In genomic region chr2:31202357-31202756, GRCm38 (mm10) we compare ENCODE assay signal across 15 mouse cellular contexts. TPM values are rescaled to one million over a fixed set of nuclear protein-coding genes. Genes with fewer than 3 reads are reported as not detected.
DNase-seq lines count a peak whose midpoint lies in the region; ATAC-seq lines count a peak whose summit lies in the region.
"Had no signal": no experiment of that assay in that cellular context is flagged by ENCODE, and none has a peak within 500 bp of the region (broad histone marks: within the 10 kb centered on the region; RNA-seq: fewer than 3 reads in every experiment).

No protein-coding gene starts in this region.

- WGBS in heart, embryonic 13.5 days = 41% methylated on average over 3 of the region's 3 CpGs
- WGBS in kidney, embryonic 16.5 days = 16% methylated on average over 3 of the region's 3 CpGs
- 39% methylated on average over 3 of the region's 3 CpGs for WGBS in intestine, embryonic 15.5 days

- H3K27me3 ChIP-seq in heart, embryonic 13.5 days (replicated peaks) = no peaks in the 10 kb centered on the region
- H3K27me3 ChIP-seq in kidney, embryonic 16.5 days (ENCODE audit: insufficient read depth, low read length) = no peaks in the 10 kb centered on the region
- no peaks in the 10 kb centered on the region for H3K27me3 ChIP-seq in intestine, embryonic 15.5 days (replicated peaks)
- H3K27me3 ChIP-seq: forebrain, embryonic 15.5 days; megakaryocyte, embryonic 14.5 days; neural tube, embryonic 13.5 days had no signal

- H3K9me3 ChIP-seq in heart, embryonic 13.5 days = no peaks in the 10 kb centered on the region
- no peaks in the 10 kb centered on the region for H3K9me3 ChIP-seq in kidney, embryonic 16.5 days (ENCODE audit: low read length)
- no peaks in the 10 kb centered on the region for H3K9me3 ChIP-seq in intestine, embryonic 15.5 days
- H3K9me3 ChIP-seq: forebrain, embryonic 15.5 days; G1E; megakaryocyte, embryonic 14.5 days; neural tube, embryonic 13.5 days had no signal

- H3K36me3 ChIP-seq in heart, embryonic 13.5 days = peaks cover 50% of the 10 kb centered on the region
- H3K36me3 ChIP-seq in kidney, embryonic 16.5 days (ENCODE audit: insufficient read depth, low read length) = peaks cover 8% of the 10 kb centered on the region; the same call in 1 of the 2 replicates
- peaks cover 8% of the 10 kb centered on the region; the same call in 1 of the 2 replicates for H3K36me3 ChIP-seq in intestine, embryonic 15.5 days

- no peak overlapping the region for H3K4me3 ChIP-seq in heart, embryonic 13.5 days
- H3K4me3 ChIP-seq in kidney, embryonic 16.5 days (ENCODE audit: low read length) = no peak overlapping the region
- H3K4me3 ChIP-seq in intestine, embryonic 15.5 days (replicated peaks) = no peak overlapping the region
- H3K4me3 ChIP-seq: forebrain, embryonic 15.5 days; megakaryocyte, embryonic 14.5 days; neural tube, embryonic 13.5 days had no signal

- peak overlapping the region; percentile 62 for H3K9ac ChIP-seq in heart, embryonic 13.5 days
- peak overlapping the region; percentile 33 for H3K9ac ChIP-seq in kidney, embryonic 16.5 days (replicated peaks; ENCODE audit: low read length)
- H3K9ac ChIP-seq in intestine, embryonic 15.5 days = no peak overlapping the region
- H3K9ac ChIP-seq: forebrain, embryonic 15.5 days; lung, embryonic 14.5 days; neural tube, embryonic 13.5 days had no signal

- no peak overlapping the region for H3K4me2 ChIP-seq in heart, embryonic 13.5 days
- no peak overlapping the region for H3K4me2 ChIP-seq in kidney, embryonic 16.5 days (replicated peaks; ENCODE audit: low read depth, low read length)
- H3K4me2 ChIP-seq in intestine, embryonic 15.5 days (replicated peaks) = no peak overlapping the region
- H3K4me2 ChIP-seq: forebrain, embryonic 15.5 days; lung, embryonic 14.5 days; neural tube, embryonic 13.5 days had no signal

- peak overlapping the region; percentile 81 for H3K27ac ChIP-seq in heart, embryonic 13.5 days (replicated peaks)
- H3K27ac ChIP-seq in kidney, embryonic 16.5 days (ENCODE audit: low read length) = peak overlapping the region; percentile 84
- no peak overlapping the region for H3K27ac ChIP-seq in intestine, embryonic 15.5 days
- H3K27ac ChIP-seq: forebrain, embryonic 15.5 days; neural tube, embryonic 13.5 days had no signal

- ATAC-seq in heart, embryonic 13.5 days (ENCODE audit: extremely low read depth, insufficient number of reproducible peaks, low FRiP score, low TSS enrichment) = no peak
- ATAC-seq in kidney, embryonic 16.5 days (ENCODE audit: low FRiP score, low TSS enrichment) = peak; percentile 55
- ATAC-seq in intestine, embryonic 15.5 days = peak; percentile 39; the same call in 1 of the 2 replicates
- ATAC-seq in megakaryocyte progenitor cell, adult 5-6 weeks (replicated peaks; ENCODE audit: poor library complexity) = peak; percentile 48
- ATAC-seq: forebrain, embryonic 15.5 days; inflammation-experienced regulatory T-cells, adult 6 months had no signal

- DNase-seq in heart, adult 11 months = no peak
- DNase-seq in kidney, postnatal 14 days = no peak
- no peak for DNase-seq in Muller cell, postnatal 12 days (ENCODE audit: inconsistent ontology term)
- DNase-seq: cerebellum, adult 18-20 months; heart, adult 18-20 months; lung, embryonic 14.5 days had no signal

- H3K4me1 ChIP-seq in heart, embryonic 13.5 days = peaks cover 95% of the 10 kb centered on the region
- peaks cover 29% of the 10 kb centered on the region for H3K4me1 ChIP-seq in kidney, embryonic 16.5 days (ENCODE audit: insufficient read depth, low read length)
- peaks cover 5% of the 10 kb centered on the region; the same call in 1 of the 2 replicates for H3K4me1 ChIP-seq in intestine, embryonic 15.5 days (replicated peaks)

RNA-seq across cellular contexts. Expression of gene Ncs1, which starts 43.3 kb away (rescaled TPM):
- 36.3 and 39.4 TPM in 2 replicates for polyA plus RNA-seq in heart, embryonic 13.5 days (2015; fragmentation: Nextera tagmentation; extraction: Ambion mirVana)
- polyA plus RNA-seq in kidney, embryonic 16.5 days (2015; fragmentation: Nextera tagmentation; extraction: Ambion mirVana) = 37.9 and 41.5 TPM in 2 replicates
- 23.9 and 25.0 TPM in 2 replicates for polyA plus RNA-seq in intestine, embryonic 15.5 days (2015; fragmentation: Nextera tagmentation; extraction: Ambion mirVana)
- 1.2 and 2.3 TPM in 2 replicates for total RNA-seq in megakaryocyte progenitor cell, adult 5-6 weeks (2015)
- total RNA-seq in megakaryocyte progenitor cell, adult 5-6 weeks (2017) = 1.7 TPM in 2 replicates
- polyA plus RNA-seq: G1E had no signal

RNA-seq across cellular contexts. Expression of gene Gpr107, which starts 50.2 kb away (rescaled TPM):
- polyA plus RNA-seq in heart, embryonic 13.5 days (2015; fragmentation: Nextera tagmentation; extraction: Ambion mirVana) = 29.7 and 34.8 TPM in 2 replicates
- polyA plus RNA-seq in kidney, embryonic 16.5 days (2015; fragmentation: Nextera tagmentation; extraction: Ambion mirVana) = 38.3 and 41.6 TPM in 2 replicates
- 30.0 and 31.1 TPM in 2 replicates for polyA plus RNA-seq in intestine, embryonic 15.5 days (2015; fragmentation: Nextera tagmentation; extraction: Ambion mirVana)
- 9.9 and 12.1 TPM in 2 replicates for total RNA-seq in megakaryocyte progenitor cell, adult 5-6 weeks (2015)
- 13.6 and 15.2 TPM in 2 replicates for total RNA-seq in megakaryocyte progenitor cell, adult 5-6 weeks (2017)
